Mouse (Mus musculus): ENCODE results near the gene Glyr1.

GRCm38 (mm10) chr16:5096504-5096903, 46.8 kb upstream of the Glyr1 start:
- TF ChIP-seq CTCF (IDR thresholded peaks at IDR 0.05; ENCODE audit: control insufficient read depth, insufficient read depth, insufficient read length) (no peak), CEBPB (IDR thresholded peaks at IDR 0.05; ENCODE audit: low read depth) (no peak), USF1 (IDR thresholded peaks at IDR 0.05; ENCODE audit: low read depth) (no peak), MAX (IDR thresholded peaks at IDR 0.05) (no peak), MYOD1 (IDR thresholded peaks at IDR 0.05; ENCODE audit: control insufficient read depth, insufficient read length, low read depth) (no peak), MYOG (IDR thresholded peaks at IDR 0.05; ENCODE audit: control insufficient read depth, extremely low read depth, insufficient read length) (no peak)
